26 mouse cellular contexts compared by ENCODE assay signal in genomic region chr1:158255912-158256680, GRCm38 (mm10).
DNase-seq lines count a peak whose midpoint lies in the region; ATAC-seq and TF ChIP-seq lines count a peak whose summit lies in the region.
"Had no signal": no experiment of that assay in that cellular context is flagged by ENCODE, and none has a peak within 500 bp of the region (broad histone marks: within the 10 kb centered on the region; RNA-seq: fewer than 3 reads in every experiment).

No protein-coding gene starts in this region.

- intact Hi-C loops in left cerebral cortex, adult 2 months (cut with DNase I), result loop anchor here (2.0 to 5.0 kb wide), 2 partner anchors 514 to 699 kb away; no protein-coding TSS in a partner anchor

- no peak overlapping the region for H3K27ac ChIP-seq in cerebellum, adult 2 months (ENCODE audit: insufficient read depth, low read length)
- 0 out of 2 replicates have a peak overlapping the region, but pooled peaks have one; percentile 28 for H3K27ac ChIP-seq in left cerebral cortex, adult 2 months
- H3K27ac ChIP-seq in intestine, postnatal 0 days (ENCODE audit: low read depth, low read length), result no peak overlapping the region
- H3K27ac ChIP-seq: embryonic facial prominence, embryonic 12.5 days; heart, adult 2 months; hindbrain, embryonic 13.5 days; limb, embryonic 15.5 days; liver, embryonic 14.5 days; midbrain, embryonic 13.5 days had no signal

- H3K4me3 ChIP-seq in cerebellum, adult 2 months (replicated peaks; ENCODE audit: insufficient read depth, low read depth, low read length), result no peak overlapping the region
- H3K4me3 ChIP-seq in left cerebral cortex, adult 2 months, result no peak overlapping the region
- no peak overlapping the region for H3K4me3 ChIP-seq in intestine, postnatal 0 days (ENCODE audit: low read depth, low read length)
- H3K4me3 ChIP-seq: embryonic facial prominence, embryonic 12.5 days; heart, adult 2 months; hindbrain, embryonic 13.5 days; limb, embryonic 15.5 days; megakaryocyte, embryonic 14.5 days; midbrain, embryonic 13.5 days had no signal

- TF ChIP-seq CTCF in cerebellum, adult 2 months (IDR thresholded peaks at IDR 0.05; ENCODE audit: borderline replicate concordance, insufficient read depth, low read depth, low read length), result no peak
- TF ChIP-seq CTCF in left cerebral cortex, adult 2 months (IDR thresholded peaks at IDR 0.05), result no peak
- TF ChIP-seq CTCF in intestine, postnatal 0 days (IDR thresholded peaks at IDR 0.05; ENCODE audit: low read depth), result no peak

- H3K27me3 ChIP-seq in cerebellum, adult 2 months (ENCODE audit: control insufficient read depth, insufficient read depth, low read length), result no peaks in the 10 kb centered on the region
- H3K27me3 ChIP-seq in intestine, postnatal 0 days (replicated peaks; ENCODE audit: control insufficient read depth, insufficient read depth, low read length), result no peaks in the 10 kb centered on the region
- H3K27me3 ChIP-seq: CH12.LX; embryonic facial prominence, embryonic 12.5 days; hindbrain, embryonic 13.5 days; midbrain, embryonic 13.5 days had no signal

- no peaks in the 10 kb centered on the region; the same call in 1 of the 2 replicates for H3K4me1 ChIP-seq in cerebellum, adult 2 months (ENCODE audit: control insufficient read depth, insufficient read depth, low read length)
- no peaks in the 10 kb centered on the region for H3K4me1 ChIP-seq in intestine, postnatal 0 days (replicated peaks; ENCODE audit: control insufficient read depth, insufficient read depth, low read length)
- H3K4me1 ChIP-seq: embryonic facial prominence, embryonic 12.5 days had no signal

- H3K9ac ChIP-seq in intestine, postnatal 0 days (ENCODE audit: low read depth, low read length), result no peak overlapping the region
- H3K9ac ChIP-seq: embryonic facial prominence, embryonic 12.5 days; hindbrain, embryonic 13.5 days; limb, embryonic 15.5 days; liver, embryonic 14.5 days; lung, embryonic 14.5 days; midbrain, embryonic 13.5 days had no signal

- H3K36me3 ChIP-seq in intestine, postnatal 0 days (ENCODE audit: control insufficient read depth, insufficient read depth), result no peaks in the 10 kb centered on the region
- H3K36me3 ChIP-seq: embryonic facial prominence, embryonic 12.5 days; G1E; hindbrain, embryonic 13.5 days; limb, embryonic 15.5 days; midbrain, embryonic 13.5 days had no signal

- no peaks in the 10 kb centered on the region for H3K9me3 ChIP-seq in intestine, postnatal 0 days (ENCODE audit: control insufficient read depth)
- H3K9me3 ChIP-seq: embryonic facial prominence, embryonic 12.5 days; hindbrain, embryonic 13.5 days; limb, embryonic 15.5 days; midbrain, embryonic 13.5 days had no signal

- no peak for TF ChIP-seq POLR2A in cerebellum, adult 2 months (IDR thresholded peaks at IDR 0.05; ENCODE audit: borderline replicate concordance, insufficient read depth, low read length)

- peak; percentile 50 to 68 for DNase-seq in cerebellum, adult 2 months
- no peak for DNase-seq in left cerebral cortex, adult 2 months (ENCODE audit: extremely low spot score in 1 of 2, low spot score in 2 of 2)
- DNase-seq in left cerebral cortex, adult 18-20 months (ENCODE audit: low spot score in 2 of 2), result no peak
- DNase-seq in cerebellum, adult 8-10 months, result peak; percentile 19
- DNase-seq in cerebellum, postnatal 36 days, result peak; percentile 55 to 58
- DNase-seq in urinary bladder, postnatal 14 days (ENCODE audit: low spot score), result no peak
- DNase-seq: adrenal gland, adult 8-10 months; gastrocnemius, postnatal 14 days; heart, adult 2 months; heart, postnatal 36 days; kidney, adult 9 months; kidney, postnatal 36 days; left cerebral cortex, postnatal 4 days; lung, embryonic 14.5 days; lung, postnatal 36 days; thymus, postnatal 4 days had no signal

- no peak for ATAC-seq in cerebellum, adult (ENCODE audit: insufficient number of reproducible peaks, low FRiP score, low TSS enrichment)
- ATAC-seq in intestine, postnatal 0 days, result no peak
- ATAC-seq: midbrain, embryonic 13.5 days had no signal

- WGBS in cerebellum, adult 2 months, result 91% methylated on average over 9 of the region's 9 CpGs
- 82% methylated on average over 9 of the region's 9 CpGs for WGBS in intestine, postnatal 0 days

- H3K4me2 ChIP-seq in intestine, postnatal 0 days (replicated peaks; ENCODE audit: low read depth), result no peak overlapping the region
- H3K4me2 ChIP-seq: embryonic facial prominence, embryonic 12.5 days; hindbrain, embryonic 13.5 days; limb, embryonic 15.5 days; lung, embryonic 14.5 days; midbrain, embryonic 13.5 days had no signal

Comparison
In these comparisons a context has a peak if more than half of its experiments do, and no peak if none do; other contexts are left out.
1. DNase-seq: peak in cerebellum, adult 2 months (2 of 2), cerebellum, adult 8-10 months (single experiment) and cerebellum, postnatal 36 days (2 of 2); none in left cerebral cortex, adult 2 months (0 of 2), left cerebral cortex, adult 18-20 months (0 of 2) and urinary bladder, postnatal 14 days (single experiment).